Mouse (Mus musculus): ENCODE data around the gene Rfx7.

- TF ChIP-seq CTCF (IDR thresholded peaks at IDR 0.05; ENCODE audit: extremely low read depth, insufficient read length, insufficient replicate concordance, low read depth, low read length) (no peak), POLR2A (IDR thresholded peaks at IDR 0.05; ENCODE audit: low read depth, low read length) (no peak)
Observed at GRCm38 (mm10) chr9:72537086-72537485, 5.0 kb downstream of the Rfx7 start.

Data from small intestine, adult 2 months (tissue).